9 mouse cellular contexts compared by ENCODE assay signal in genomic region chr1:179623657-179624056, GRCm38 (mm10). TPM values are rescaled to one million over a fixed set of nuclear protein-coding genes. Genes with fewer than 3 reads are reported as not detected.
DNase-seq lines count a peak whose midpoint lies in the region; ATAC-seq and TF ChIP-seq lines count a peak whose summit lies in the region.
"Had no signal": no experiment of that assay in that cellular context is flagged by ENCODE, and none has a peak within 500 bp of the region (broad histone marks: within the 10 kb centered on the region; RNA-seq: fewer than 3 reads in every experiment).

No protein-coding gene starts in this region.

- H3K9ac ChIP-seq in forebrain, embryonic 14.5 days (ENCODE audit: low read length) = no peak overlapping the region
- H3K9ac ChIP-seq in forebrain, embryonic 12.5 days = no peak overlapping the region
- no peak overlapping the region for H3K9ac ChIP-seq in liver, embryonic 11.5 days (ENCODE audit: low read depth, low read length)
- H3K9ac ChIP-seq in lung, postnatal 0 days (replicated peaks; ENCODE audit: low read depth) = no peak overlapping the region
- H3K9ac ChIP-seq: neural tube, embryonic 12.5 days had no signal

- no peaks in the 10 kb centered on the region for H3K9me3 ChIP-seq in forebrain, embryonic 14.5 days (replicated peaks; ENCODE audit: control insufficient read depth, low read length)
- H3K9me3 ChIP-seq in forebrain, embryonic 12.5 days = no peaks in the 10 kb centered on the region
- H3K9me3 ChIP-seq in liver, embryonic 11.5 days (ENCODE audit: control insufficient read depth, low read length) = no peaks in the 10 kb centered on the region
- H3K9me3 ChIP-seq in lung, postnatal 0 days (ENCODE audit: low read length) = no peaks in the 10 kb centered on the region
- H3K9me3 ChIP-seq: neural tube, embryonic 12.5 days had no signal

- no peaks in the 10 kb centered on the region for H3K4me1 ChIP-seq in forebrain, embryonic 14.5 days (ENCODE audit: control insufficient read depth, insufficient read depth, low read length)
- H3K4me1 ChIP-seq in forebrain, embryonic 12.5 days = no peaks in the 10 kb centered on the region
- peaks cover 8% of the 10 kb centered on the region for H3K4me1 ChIP-seq in liver, embryonic 11.5 days (replicated peaks; ENCODE audit: control insufficient read depth, insufficient read depth, low read length)
- H3K4me1 ChIP-seq in lung, postnatal 0 days (ENCODE audit: insufficient read depth, low read depth, low read length) = no peaks in the 10 kb centered on the region
- H3K4me1 ChIP-seq: neural tube, embryonic 12.5 days had no signal

- no peak overlapping the region for H3K4me2 ChIP-seq in forebrain, embryonic 14.5 days (ENCODE audit: low read length)
- no peak overlapping the region for H3K4me2 ChIP-seq in forebrain, embryonic 12.5 days
- no peak overlapping the region for H3K4me2 ChIP-seq in liver, embryonic 11.5 days
- H3K4me2 ChIP-seq in lung, postnatal 0 days (replicated peaks; ENCODE audit: low read depth, low read length) = no peak overlapping the region
- H3K4me2 ChIP-seq: neural tube, embryonic 12.5 days had no signal

- WGBS in forebrain, embryonic 14.5 days = 58% methylated on average over 4 of the region's 4 CpGs
- 58% methylated on average over 4 of the region's 4 CpGs for WGBS in forebrain, embryonic 12.5 days
- 51% methylated on average over 4 of the region's 4 CpGs for WGBS in liver, embryonic 11.5 days
- 59% methylated on average over 4 of the region's 4 CpGs for WGBS in lung, postnatal 0 days

- peaks cover 21% of the 10 kb centered on the region for H3K36me3 ChIP-seq in forebrain, embryonic 14.5 days (ENCODE audit: control insufficient read depth, insufficient read depth, low read length)
- peaks cover 18% of the 10 kb centered on the region for H3K36me3 ChIP-seq in forebrain, embryonic 12.5 days (replicated peaks)
- peaks cover 10% of the 10 kb centered on the region; the same call in 1 of the 2 replicates for H3K36me3 ChIP-seq in liver, embryonic 11.5 days (ENCODE audit: control insufficient read depth, insufficient read depth, low read length)
- peaks cover 21% of the 10 kb centered on the region; the same call in 1 of the 2 replicates for H3K36me3 ChIP-seq in lung, postnatal 0 days (ENCODE audit: insufficient read depth, low read length)

- peak; percentile 44; the same call in 1 of the 2 replicates for ATAC-seq in forebrain, embryonic 14.5 days
- no peak for ATAC-seq in forebrain, embryonic 12.5 days (ENCODE audit: low FRiP score)
- ATAC-seq in liver, embryonic 11.5 days (replicated peaks; ENCODE audit: low FRiP score) = no peak
- ATAC-seq in lung, postnatal 0 days = no peak

- no peaks in the 10 kb centered on the region for H3K27me3 ChIP-seq in forebrain, embryonic 14.5 days (replicated peaks; ENCODE audit: control insufficient read depth, insufficient read depth, low read length)
- H3K27me3 ChIP-seq in forebrain, embryonic 12.5 days = no peaks in the 10 kb centered on the region
- H3K27me3 ChIP-seq in liver, embryonic 11.5 days (replicated peaks; ENCODE audit: control insufficient read depth, insufficient read depth, low read length) = no peaks in the 10 kb centered on the region
- no peaks in the 10 kb centered on the region for H3K27me3 ChIP-seq in lung, postnatal 0 days (replicated peaks; ENCODE audit: insufficient read depth, low read length)
- H3K27me3 ChIP-seq: neural tube, embryonic 12.5 days had no signal

- peak; percentile 74 for TF ChIP-seq CTCF in lung, postnatal 0 days (IDR thresholded peaks at IDR 0.05)

- no peak for TF ChIP-seq EP300 in lung, postnatal 0 days (IDR thresholded peaks at IDR 0.05)

- no peak overlapping the region for H3K4me3 ChIP-seq in forebrain, embryonic 14.5 days (ENCODE audit: low read depth, low read length)
- no peak overlapping the region for H3K4me3 ChIP-seq in forebrain, embryonic 12.5 days (replicated peaks)
- no peak overlapping the region for H3K4me3 ChIP-seq in liver, embryonic 11.5 days (ENCODE audit: low read depth, low read length)
- H3K4me3 ChIP-seq in lung, postnatal 0 days (ENCODE audit: low read depth, low read length) = no peak overlapping the region
- H3K4me3 ChIP-seq: neural tube, embryonic 12.5 days had no signal

- no peak overlapping the region for H3K27ac ChIP-seq in forebrain, embryonic 14.5 days (ENCODE audit: low read depth, low read length)
- no peak overlapping the region for H3K27ac ChIP-seq in forebrain, embryonic 12.5 days
- H3K27ac ChIP-seq in liver, embryonic 11.5 days (ENCODE audit: low read depth, low read length) = no peak overlapping the region
- H3K27ac ChIP-seq in lung, postnatal 0 days (ENCODE audit: low read length) = no peak overlapping the region
- H3K27ac ChIP-seq: neural tube, embryonic 12.5 days had no signal

- DNase-seq in forebrain, embryonic 14.5 days (ENCODE audit: low spot score) = peak; percentile 47
- DNase-seq in liver = peak; percentile 62
- DNase-seq in liver, embryonic 11.5 days (ENCODE audit: low spot score) = no peak
- DNase-seq in adrenal gland, postnatal 10 days = peak; percentile 65
- peak; percentile 19 for DNase-seq in embryo, embryonic 9.5 days (ENCODE audit: extremely low spot score)
- peak; percentile 32 for DNase-seq in lung, postnatal 0 days (ENCODE audit: low spot score)
- peak; percentile 77 for DNase-seq in testis, postnatal 10 days (ENCODE audit: low spot score)

RNA-seq across cellular contexts. Expression of gene Sccpdh, which starts 44.4 kb away (rescaled TPM):
- 114 and 125 TPM in 2 replicates for polyA plus RNA-seq in forebrain, embryonic 14.5 days (2014; fragmentation: Nextera tagmentation; extraction: Ambion mirVana)
- polyA plus RNA-seq in forebrain, embryonic 12.5 days (2016; fragmentation: Nextera tagmentation; extraction: Ambion mirVana) = 82.2 and 83.1 TPM in 2 replicates
- polyA plus RNA-seq in liver, embryonic 11.5 days (2014; fragmentation: Nextera tagmentation; extraction: Ambion mirVana) = 26.7 and 29.5 TPM in 2 replicates
- 10 to 100 TPM; 29.9 to 36.9 TPM for total RNA-seq in adrenal gland, postnatal 10 days (2021)
- 52.8 and 54.1 TPM in 2 replicates for polyA plus RNA-seq in lung, postnatal 0 days (2015; fragmentation: Nextera tagmentation; extraction: Ambion mirVana)
